ENCODE assay signal across 25 mouse cellular contexts in genomic region chr6:80993511-80993910, GRCm38 (mm10).
A peak's percentile ranks its signal among the peaks of the same experiment; 100 is the strongest.
DNase-seq lines count a peak whose midpoint lies in the region; ATAC-seq and TF ChIP-seq lines count a peak whose summit lies in the region.
"Had no signal": no experiment of that assay in that cellular context is flagged by ENCODE, and none has a peak within 500 bp of the region (broad histone marks: within the 10 kb centered on the region; RNA-seq: fewer than 3 reads in every experiment).

No protein-coding gene starts in this region.

- no peaks in the 10 kb centered on the region for H3K4me1 ChIP-seq in heart, embryonic 12.5 days (replicated peaks)
- no peaks in the 10 kb centered on the region for H3K4me1 ChIP-seq in lung, embryonic 14.5 days (ENCODE audit: insufficient read depth)
- H3K4me1 ChIP-seq in lung, adult 2 months (ENCODE audit: control insufficient read depth, insufficient read depth, low read length), result no peaks in the 10 kb centered on the region
- H3K4me1 ChIP-seq in limb, embryonic 10.5 days, result no peaks in the 10 kb centered on the region
- H3K4me1 ChIP-seq: embryonic facial prominence, embryonic 10.5 days; embryonic facial prominence, embryonic 13.5 days; forebrain, embryonic 12.5 days; forebrain, embryonic 15.5 days; heart, embryonic 13.5 days had no signal

- peak; percentile 7 to 15 for DNase-seq in heart, postnatal 10 days
- peak; percentile 59 for DNase-seq in kidney, postnatal 10 days
- no peak for DNase-seq in kidney, adult 11 months
- peak; percentile 54 for DNase-seq in lung, embryonic 14.5 days
- no peak for DNase-seq in lung, adult 2 months
- DNase-seq in lung, postnatal 14 days, result peak; percentile 20
- no peak for DNase-seq in limb, embryonic 10.5 days (ENCODE audit: low spot score)
- DNase-seq: adrenal gland, adult 8-10 months; adrenal gland, postnatal 25 days; cerebellum, adult 11-12 months; cerebellum, adult 8-10 months; cerebellum, postnatal 10 days; cerebellum, postnatal 36 days; embryo, embryonic 11 days; gastrocnemius, postnatal 25 days; heart, adult 18-20 months had no signal

- intact Hi-C loops in heart, postnatal 10 days (cut with DNase I), result no loop called here

- TF ChIP-seq POLR2A in lung, adult 2 months (IDR thresholded peaks at IDR 0.05; ENCODE audit: borderline replicate concordance, extremely low read depth, low read depth, low read length), result no peak

- H3K27ac ChIP-seq in heart, embryonic 12.5 days (ENCODE audit: poor library complexity, severe bottlenecking), result no peak overlapping the region
- no peak overlapping the region for H3K27ac ChIP-seq in lung, embryonic 14.5 days (ENCODE audit: low read depth)
- H3K27ac ChIP-seq in limb, embryonic 10.5 days, result no peak overlapping the region
- H3K27ac ChIP-seq: embryonic facial prominence, embryonic 10.5 days; embryonic facial prominence, embryonic 13.5 days; forebrain, embryonic 12.5 days; forebrain, embryonic 15.5 days; heart, embryonic 13.5 days; hindbrain, embryonic 14.5 days had no signal

- no peaks in the 10 kb centered on the region for H3K36me3 ChIP-seq in heart, embryonic 12.5 days
- no peaks in the 10 kb centered on the region for H3K36me3 ChIP-seq in lung, embryonic 14.5 days (ENCODE audit: insufficient read depth)
- H3K36me3 ChIP-seq in limb, embryonic 10.5 days, result no peaks in the 10 kb centered on the region
- H3K36me3 ChIP-seq: embryonic facial prominence, embryonic 10.5 days; embryonic facial prominence, embryonic 13.5 days; forebrain, embryonic 12.5 days; forebrain, embryonic 15.5 days; heart, embryonic 13.5 days had no signal

- no peak overlapping the region for H3K9ac ChIP-seq in heart, embryonic 12.5 days
- no peak overlapping the region for H3K9ac ChIP-seq in lung, embryonic 14.5 days
- H3K9ac ChIP-seq: embryonic facial prominence, embryonic 13.5 days; forebrain, embryonic 12.5 days; forebrain, embryonic 15.5 days; heart, embryonic 13.5 days; hindbrain, embryonic 14.5 days had no signal

- no peak overlapping the region for H3K4me2 ChIP-seq in heart, embryonic 12.5 days
- no peak overlapping the region for H3K4me2 ChIP-seq in lung, embryonic 14.5 days
- H3K4me2 ChIP-seq: embryonic facial prominence, embryonic 13.5 days; forebrain, embryonic 12.5 days; forebrain, embryonic 15.5 days; heart, embryonic 13.5 days; hindbrain, embryonic 14.5 days had no signal

- no peak overlapping the region for H3K4me3 ChIP-seq in heart, embryonic 12.5 days
- H3K4me3 ChIP-seq in lung, embryonic 14.5 days (ENCODE audit: low read depth, low read length), result no peak overlapping the region
- no peak overlapping the region for H3K4me3 ChIP-seq in lung, adult 2 months (replicated peaks; ENCODE audit: extremely low read depth, low read depth, low read length)
- no peak overlapping the region for H3K4me3 ChIP-seq in limb, embryonic 10.5 days
- H3K4me3 ChIP-seq: embryonic facial prominence, embryonic 10.5 days; embryonic facial prominence, embryonic 13.5 days; erythroblast, embryonic 14.5 days; forebrain, embryonic 12.5 days; forebrain, embryonic 15.5 days; heart, embryonic 13.5 days had no signal

- ATAC-seq in heart, embryonic 12.5 days (ENCODE audit: insufficient number of reproducible peaks, low FRiP score), result no peak
- ATAC-seq in lung, embryonic 14.5 days (ENCODE audit: insufficient read depth), result no peak; the same call in 1 of the 2 replicates
- ATAC-seq: activated CD4-positive, CD25-positive, alpha-beta regulatory T cell, adult 4 months; forebrain, embryonic 15.5 days had no signal

- H3K27me3 ChIP-seq in heart, embryonic 12.5 days (replicated peaks), result no peaks in the 10 kb centered on the region
- no peaks in the 10 kb centered on the region for H3K27me3 ChIP-seq in lung, embryonic 14.5 days (ENCODE audit: insufficient read depth, low read length)
- no peaks in the 10 kb centered on the region for H3K27me3 ChIP-seq in limb, embryonic 10.5 days (ENCODE audit: low read depth, poor library complexity, severe bottlenecking)
- H3K27me3 ChIP-seq: embryonic facial prominence, embryonic 13.5 days; forebrain, embryonic 12.5 days; forebrain, embryonic 15.5 days; heart, embryonic 13.5 days had no signal

- 47% methylated on average over 3 of the region's 3 CpGs for WGBS in heart, embryonic 12.5 days
- 38% methylated on average over 3 of the region's 3 CpGs for WGBS in lung, embryonic 14.5 days
- WGBS in lung, adult 2 months, result 42% methylated on average over 3 of the region's 3 CpGs
- WGBS in limb, embryonic 10.5 days, result 76% methylated on average over 3 of the region's 3 CpGs

- no peaks in the 10 kb centered on the region for H3K9me3 ChIP-seq in heart, embryonic 12.5 days (replicated peaks)
- H3K9me3 ChIP-seq in lung, embryonic 14.5 days (ENCODE audit: low read depth, low read length), result no peaks in the 10 kb centered on the region
- H3K9me3 ChIP-seq in limb, embryonic 10.5 days (replicated peaks), result no peaks in the 10 kb centered on the region
- H3K9me3 ChIP-seq: embryonic facial prominence, embryonic 10.5 days; embryonic facial prominence, embryonic 13.5 days; forebrain, embryonic 12.5 days; forebrain, embryonic 15.5 days; heart, embryonic 13.5 days had no signal

- TF ChIP-seq CTCF in lung, embryonic 14.5 days (IDR thresholded peaks at IDR 0.05; ENCODE audit: low read depth), result no peak
- no peak for TF ChIP-seq CTCF in lung, adult 2 months (IDR thresholded peaks at IDR 0.05; ENCODE audit: insufficient read depth, low read length)

Comparison
In these comparisons a context has a peak if more than half of its experiments do, and no peak if none do; other contexts are left out.
1. DNase-seq: peak in heart, postnatal 10 days (2 of 2), kidney, postnatal 10 days (single experiment), lung, embryonic 14.5 days (single experiment) and lung, postnatal 14 days (single experiment); none in kidney, adult 11 months (single experiment), lung, adult 2 months (single experiment) and limb, embryonic 10.5 days (single experiment).